Mouse (Mus musculus) limb, embryonic 11.5 days (tissue): ENCODE results near the gene Olfr301. TPM values are rescaled to one million over a fixed set of nuclear protein-coding genes. Genes with fewer than 3 reads are reported as not detected.

Source experiments
- ATAC-seq: fragments of 200-750 bp; cut with Nextera tagmentation; 2 replicates; pipeline ENCODE4 v1.8.0; 2017; ENCODE audit warnings: low read depth; ENCODE audit not compliant: insufficient number of reproducible peaks, low FRiP score, low TSS enrichment
- DNase-seq: peaks from one replicate; pipeline ENCODE4 v3.0.0-alpha.2; 2015; ENCODE audit warnings: low spot score
- H3K27ac ChIP-seq: fragments of 300-500 bp; sonication (generic); replicated peaks from 2 replicates; pipeline ENCODE4 v1.5.1; 2014; ENCODE audit warnings: low read depth, mild to moderate bottlenecking, low read length
- H3K27me3 ChIP-seq: fragments of 300-500 bp; sonication (generic); 2 replicates; pipeline ENCODE4 v1.6.1; 2014; ENCODE audit warnings: mild to moderate bottlenecking, low read length, mixed read lengths; ENCODE audit not compliant: control insufficient read depth, insufficient read depth
- H3K36me3 ChIP-seq: fragments of 300-500 bp; sonication (generic); 2 replicates; pipeline ENCODE4 v1.6.1; 2014; ENCODE audit warnings: mild to moderate bottlenecking, low read length, moderate library complexity, mixed read lengths; ENCODE audit not compliant: control insufficient read depth, insufficient read depth
- H3K4me1 ChIP-seq: fragments of 300-500 bp; sonication (generic); 2 replicates; pipeline ENCODE4 v1.6.1; 2014; ENCODE audit warnings: low read length, mixed read lengths; ENCODE audit not compliant: control insufficient read depth, insufficient read depth
- H3K4me2 ChIP-seq: fragments of 300-500 bp; sonication (generic); 2 replicates; pipeline ENCODE4 v1.6.1; 2014; ENCODE audit warnings: low read depth, mild to moderate bottlenecking, moderate library complexity; ENCODE audit not compliant: severe bottlenecking
- H3K4me3 ChIP-seq: fragments of 300-500 bp; sonication (generic); 2 replicates; pipeline ENCODE4 v1.5.1; 2014; ENCODE audit warnings: low read depth, low read length
- H3K9ac ChIP-seq: fragments of 300-500 bp; sonication (generic); 2 replicates; pipeline ENCODE4 v1.6.1; 2014; ENCODE audit warnings: mild to moderate bottlenecking, low read length
- H3K9me3 ChIP-seq: fragments of 300-500 bp; sonication (generic); 2 replicates; pipeline ENCODE4 v1.6.1; 2016; ENCODE audit warnings: low read length; ENCODE audit not compliant: control insufficient read depth
- WGBS: fragments of 180-500 bp; shearing (Covaris S2); extraction: QIAGEN DNeasy Blood & Tissue Kit; methylation state at CpG from one replicate; pipeline ENCODE4 v1.1.7; 2014; 5-methylcytosine and 5-hydroxymethylcytosine counted together
- polyA plus RNA-seq: library from polyadenylated mRNA; unstranded; fragments of >200 nt; fragmentation: Nextera tagmentation; extraction: Ambion mirVana; gene quantifications from 2 replicates; pipeline ENCODE4 v1.2.1, GENCODE M21; 2014

Olfr301 gene
- not detected in 2 replicates for polyA plus RNA-seq

DNA sequence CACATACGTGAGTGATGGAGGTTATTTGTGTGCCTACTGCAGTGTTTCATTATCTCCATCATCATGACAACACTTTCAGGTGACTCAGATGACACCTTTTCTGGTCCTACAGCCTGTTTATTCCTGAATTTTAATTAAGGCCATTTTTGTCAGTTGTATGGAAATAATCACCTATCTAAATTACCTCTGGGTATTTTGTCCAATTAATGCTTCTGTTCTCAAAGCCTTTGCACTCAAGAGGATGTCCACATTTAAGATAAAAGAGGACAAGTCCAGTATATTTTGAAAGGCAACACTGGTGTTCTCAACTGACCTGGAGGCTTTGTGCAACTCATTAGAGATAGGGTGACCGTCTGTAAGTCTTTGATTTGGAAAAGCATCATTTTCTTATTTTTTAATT is at the start of gene Olfr301:
TSS of gene Olfr301 (plus strand) at position 301 of the 400 bp plus-strand sequence.
- Histone ChIP-seq H3K36me3 (no peaks in the 10 kb centered on the region), H3K9me3 (no peaks in the 10 kb centered on the region), H3K9ac (no peak within 1 kb of the TSS), H3K27ac (no peak within 1 kb of the TSS), H3K4me2 (no peak within 1 kb of the TSS), H3K4me3 (no peak within 1 kb of the TSS), H3K27me3 (no peaks in the 10 kb centered on the region), H3K4me1 (no peaks in the 10 kb centered on the region)
- WGBS: 88% methylated on average over 2 of the region's 2 CpGs
- DNase-seq: no peak
- no peak for ATAC-seq

- Histone ChIP-seq H3K4me2 (no peak within 1 kb of the TSS), H3K9me3 (no peaks in the 10 kb centered on the region), H3K9ac (no peak within 1 kb of the TSS), H3K4me1 (no peaks in the 10 kb centered on the region), H3K36me3 (no peaks in the 10 kb centered on the region), H3K27me3 (no peaks in the 10 kb centered on the region), H3K27ac (no peak within 1 kb of the TSS), H3K4me3 (no peak within 1 kb of the TSS)
- WGBS: 88% methylated on average over 1 of the region's 1 CpGs
- ATAC-seq: no peak
- no peak for DNase-seq
Observed at GRCm38 (mm10) chr7:86366828-86367227, 36.8 kb upstream of the Olfr301 start, which contains the start of gene Olfr305. Olfr305 (minus strand) TSS chr7:86366928.

GRCm38 (mm10) chr7:86385769-86386168 is 17.9 kb upstream of the Olfr301 start:
- Histone ChIP-seq H3K9ac (no peak overlapping the region), H3K4me3 (no peak overlapping the region), H3K9me3 (no peaks in the 10 kb centered on the region), H3K4me1 (no peaks in the 10 kb centered on the region), H3K4me2 (no peak overlapping the region), H3K36me3 (no peaks in the 10 kb centered on the region), H3K27ac (no peak overlapping the region), H3K27me3 (no peaks in the 10 kb centered on the region)
- ATAC-seq (no peak), DNase-seq (no peak)
- WGBS: 76% methylated on average over 3 of the region's 3 CpGs

DNA sequence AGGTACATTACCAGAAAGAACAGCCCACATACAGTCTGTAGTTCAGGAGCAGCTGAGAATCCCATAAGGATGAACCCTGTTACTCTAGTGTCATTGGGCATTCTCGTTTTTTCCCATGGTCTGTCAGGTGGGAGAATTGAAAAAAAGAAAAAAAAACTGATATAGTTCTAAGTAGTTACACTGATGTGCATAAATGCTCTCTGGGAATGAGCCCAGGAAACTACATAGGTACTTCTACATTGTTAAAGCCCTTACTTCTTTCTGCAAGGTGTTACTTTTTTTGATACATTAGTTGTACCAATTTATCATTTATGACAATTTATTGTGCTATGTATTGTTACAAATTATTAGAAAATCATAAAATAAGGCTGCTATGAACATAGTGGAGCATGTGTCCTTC is 17.1 kb upstream of the Olfr301 start, which contains the start of gene Olfr304:
TSS of gene Olfr304 (minus strand) at position 101 of the 400 bp plus-strand sequence.
- no peak for DNase-seq
- no peak within 1 kb of the TSS for H3K9ac ChIP-seq

GRCm38 (mm10) chr7:86397689-86398088 is 6.0 kb upstream of the Olfr301 start, which contains the start of gene Olfr303:
Olfr303 (minus strand) TSS chr7:86397789.
- no peak within 1 kb of the TSS for H3K9ac ChIP-seq
- no peaks in the 10 kb centered on the region for H3K9me3 ChIP-seq
- H3K27me3 ChIP-seq: no peaks in the 10 kb centered on the region
- H3K27ac ChIP-seq: no peak within 1 kb of the TSS
- H3K4me3 ChIP-seq: no peak within 1 kb of the TSS
- ATAC-seq (no peak), DNase-seq (no peak)
- H3K4me1 ChIP-seq: no peaks in the 10 kb centered on the region
- H3K36me3 ChIP-seq: no peaks in the 10 kb centered on the region
- no peak within 1 kb of the TSS for H3K4me2 ChIP-seq

More for the DNA sequence above, 17.1 kb upstream of the Olfr301 start, which contains the start of gene Olfr304:
- Histone ChIP-seq H3K36me3 (no peaks in the 10 kb centered on the region), H3K4me1 (no peaks in the 10 kb centered on the region), H3K27me3 (no peaks in the 10 kb centered on the region), H3K4me3 (no peak within 1 kb of the TSS), H3K4me2 (no peak within 1 kb of the TSS), H3K9me3 (no peaks in the 10 kb centered on the region), H3K27ac (no peak within 1 kb of the TSS)
- 78% methylated on average over 1 of the region's 1 CpGs for WGBS
- no peak for ATAC-seq

GRCm38 (mm10) chr7:86459621-86460020 is 56.0 kb downstream of the Olfr301 start, which contains the start of gene Olfr299:
Olfr299 (plus strand) TSS chr7:86459921.
- Histone ChIP-seq H3K4me1 (no peaks in the 10 kb centered on the region), H3K27ac (no peak within 1 kb of the TSS), H3K27me3 (no peaks in the 10 kb centered on the region), H3K9ac (no peak within 1 kb of the TSS), H3K36me3 (no peaks in the 10 kb centered on the region), H3K9me3 (no peaks in the 10 kb centered on the region), H3K4me3 (no peak within 1 kb of the TSS), H3K4me2 (no peak within 1 kb of the TSS)
- DNase-seq (no peak), ATAC-seq (no peak)
- WGBS: 90% methylated on average over 1 of the region's 1 CpGs

Other genes with a start within 250 kb of the Olfr301 start
- not detected in 2 replicates for gene Vmn2r75, start 232.1 kb upstream of the Olfr301 start, polyA plus RNA-seq
- gene Vmn2r76, start 157.5 kb upstream of the Olfr301 start, polyA plus RNA-seq: not detected in 2 replicates
- gene Olfr310, start 126.7 kb upstream of the Olfr301 start, polyA plus RNA-seq: not detected in 2 replicates
- gene Olfr309, start 90.1 kb upstream of the Olfr301 start, polyA plus RNA-seq: not detected in 2 replicates
- gene Olfr308, start 78.2 kb upstream of the Olfr301 start, polyA plus RNA-seq: not detected in 2 replicates
- gene Olfr307, start 66.3 kb upstream of the Olfr301 start, polyA plus RNA-seq: not detected in 2 replicates
- not detected in 2 replicates for gene Olfr305, start 36.9 kb upstream of the Olfr301 start, polyA plus RNA-seq
- not detected in 2 replicates for gene Olfr304, start 17.2 kb upstream of the Olfr301 start, polyA plus RNA-seq
- gene Olfr303, start 6.1 kb upstream of the Olfr301 start, polyA plus RNA-seq: not detected in 2 replicates
- gene Olfr299, start 56.1 kb downstream of the Olfr301 start, polyA plus RNA-seq: not detected in 2 replicates
- gene Olfr298, start 88.6 kb downstream of the Olfr301 start, polyA plus RNA-seq: not detected in 2 replicates
- gene Olfr297, start 116.1 kb downstream of the Olfr301 start, polyA plus RNA-seq: not detected in 2 replicates
- gene Olfr295, start 180.0 kb downstream of the Olfr301 start, polyA plus RNA-seq: not detected in 2 replicates
- not detected in 2 replicates for gene Olfr294, start 212.8 kb downstream of the Olfr301 start, polyA plus RNA-seq
- gene Olfr293, start 245.2 kb downstream of the Olfr301 start, polyA plus RNA-seq: not detected in 2 replicates